Mouse (Mus musculus) B cell, adult 2 months (primary cell): ENCODE data around the gene Inca1.

Experiments
- DNase-seq, 2 experiments: peaks; one replicate each; pipeline ENCODE4 v3.0.0; 2022

The Inca1 gene

DNA sequence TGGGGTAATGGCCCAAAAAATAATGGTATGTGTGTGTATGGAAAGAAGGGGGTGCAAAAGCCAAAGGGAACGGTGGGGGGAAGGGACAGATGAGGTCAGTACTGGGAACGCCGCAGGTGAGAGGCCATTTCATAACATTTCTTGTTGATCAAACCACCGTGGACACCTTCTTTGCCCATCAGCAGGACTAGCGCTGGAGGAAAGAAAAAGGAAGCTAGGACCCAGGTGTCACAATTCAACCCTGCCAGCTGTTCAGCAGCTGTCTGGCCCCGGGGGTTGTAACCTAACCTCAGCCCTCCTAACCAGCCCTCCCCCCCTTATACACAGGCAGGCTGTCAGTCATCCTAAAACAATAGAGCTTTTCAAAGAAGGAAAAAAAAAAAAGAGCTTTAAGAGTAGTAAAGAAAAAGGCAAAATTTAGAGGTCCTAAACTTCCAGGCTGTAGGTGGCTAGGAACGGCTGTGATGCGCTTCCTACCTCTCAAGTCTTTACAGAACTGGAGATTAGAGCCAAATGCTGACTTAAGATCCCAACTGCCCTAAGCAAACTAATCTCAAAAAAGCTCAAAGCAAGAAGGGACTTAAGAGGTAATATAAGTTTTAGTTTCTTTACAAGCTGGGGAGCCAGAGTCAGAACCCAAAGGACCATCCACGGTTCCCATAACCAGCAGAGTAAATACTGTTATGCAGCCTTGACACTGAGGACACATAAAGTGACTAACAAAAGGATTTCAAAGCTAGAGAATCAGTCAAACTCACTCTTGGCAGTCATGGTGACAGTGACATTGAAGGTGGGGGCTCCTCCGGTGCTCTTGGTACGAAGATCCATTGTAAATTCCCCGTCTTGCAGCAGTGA is 47.7 kb downstream of the Inca1 start:
- DNase-seq = peak; percentile 31 to 34

DNA sequence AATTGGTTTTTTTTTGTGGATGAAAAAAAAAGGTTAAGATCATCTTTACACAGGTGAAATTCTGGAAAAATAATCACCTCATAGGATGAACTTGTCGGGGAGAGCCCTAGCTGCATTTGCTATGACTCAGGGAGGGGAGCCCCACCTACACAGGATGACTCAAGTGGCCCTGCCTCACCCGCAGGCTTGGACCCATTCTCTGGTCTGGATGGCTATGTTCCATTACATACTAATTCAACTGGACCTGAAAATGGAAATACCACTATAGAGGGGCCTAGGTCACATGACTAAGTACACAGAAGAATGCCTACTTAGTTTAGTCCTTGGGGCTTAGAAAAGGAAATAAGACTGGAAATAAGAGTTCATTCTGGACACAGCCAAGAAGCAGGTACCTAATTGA is 48.6 kb downstream of the Inca1 start:
- DNase-seq = no peak

DNA sequence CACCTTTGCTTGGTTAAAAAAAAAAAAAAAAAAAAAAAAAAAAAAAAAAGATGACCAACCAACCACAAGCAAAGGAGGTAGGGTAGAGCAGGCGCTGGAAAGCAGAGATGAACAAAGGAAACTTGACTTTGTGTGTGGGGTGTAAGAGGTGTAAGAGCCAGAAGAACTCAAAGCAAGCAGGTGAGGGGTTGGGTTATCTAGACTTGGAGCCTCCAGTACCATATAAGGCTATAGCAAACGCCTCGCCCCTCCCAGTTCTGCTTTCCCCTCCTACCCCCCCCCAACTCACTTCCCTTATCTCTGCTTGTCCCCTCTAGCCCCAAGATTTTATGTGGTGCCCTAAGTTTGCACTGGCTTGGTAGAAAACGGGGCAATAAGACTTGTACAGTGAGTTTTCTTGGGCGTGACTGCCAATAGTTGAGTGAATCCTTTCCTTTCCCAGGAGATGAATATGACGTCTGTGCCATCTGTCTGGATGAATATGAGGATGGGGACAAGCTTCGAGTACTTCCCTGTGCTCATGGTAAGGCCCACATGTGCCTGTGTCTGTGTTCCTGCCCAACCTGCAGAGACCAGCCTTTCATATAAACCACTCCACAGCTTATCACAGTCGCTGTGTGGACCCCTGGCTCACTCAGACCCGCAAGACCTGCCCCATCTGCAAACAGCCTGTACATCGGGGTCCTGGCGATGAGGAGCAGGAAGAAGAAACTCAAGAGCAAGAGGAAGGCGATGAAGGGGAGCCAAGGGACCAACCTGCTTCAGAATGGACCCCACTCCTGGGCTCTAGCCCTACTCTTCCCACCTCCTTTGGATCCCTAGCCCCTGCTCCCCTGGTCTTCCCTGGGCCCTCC is 49.4 kb downstream of the Inca1 start:
- peak; percentile 69 to 71 for DNase-seq

DNA sequence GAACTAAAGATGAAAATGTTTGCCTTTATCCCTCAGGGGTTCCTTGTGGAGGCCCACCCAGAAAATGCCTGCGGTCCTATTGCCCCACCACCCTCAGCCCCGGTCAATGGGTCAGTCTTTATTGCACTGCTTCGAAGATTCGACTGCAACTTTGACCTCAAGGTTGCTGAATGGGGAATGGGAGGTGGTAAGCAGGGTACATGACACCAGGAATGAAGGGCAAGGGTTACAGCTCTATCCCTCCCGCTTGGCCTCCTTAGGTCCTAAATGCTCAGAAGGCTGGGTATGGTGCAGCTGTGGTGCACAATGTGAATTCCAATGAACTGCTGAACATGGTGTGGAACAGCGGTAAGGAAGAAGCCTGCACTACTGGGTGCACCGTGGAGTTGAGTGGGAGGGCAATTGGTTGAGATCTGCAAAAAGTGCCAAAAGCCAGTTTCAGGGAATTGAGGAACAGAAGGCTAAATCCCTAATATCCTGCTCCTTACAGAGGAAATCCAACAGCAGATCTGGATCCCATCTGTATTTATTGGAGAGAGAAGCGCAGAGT is 50.7 kb downstream of the Inca1 start:
- no peak for DNase-seq

DNA sequence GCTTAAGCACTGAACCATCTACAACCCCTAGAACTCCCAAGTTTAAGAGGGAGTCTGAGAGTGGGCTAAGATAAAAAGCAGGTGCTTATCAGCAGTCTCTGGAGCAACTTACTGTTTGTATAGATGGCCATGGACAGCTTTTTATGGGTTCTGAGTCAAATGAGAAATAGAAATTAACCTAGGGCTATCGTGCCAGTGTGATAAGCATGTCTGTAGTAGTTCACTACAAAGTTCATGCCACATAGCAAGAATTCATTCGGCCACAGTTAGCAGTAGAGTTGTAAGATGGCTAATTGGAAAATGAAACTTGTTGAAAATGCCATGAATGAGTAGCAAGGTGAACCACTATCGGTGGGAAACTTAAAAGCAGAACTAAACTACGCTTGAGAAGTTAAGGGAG is 51.4 kb downstream of the Inca1 start:
- no peak for DNase-seq

DNA sequence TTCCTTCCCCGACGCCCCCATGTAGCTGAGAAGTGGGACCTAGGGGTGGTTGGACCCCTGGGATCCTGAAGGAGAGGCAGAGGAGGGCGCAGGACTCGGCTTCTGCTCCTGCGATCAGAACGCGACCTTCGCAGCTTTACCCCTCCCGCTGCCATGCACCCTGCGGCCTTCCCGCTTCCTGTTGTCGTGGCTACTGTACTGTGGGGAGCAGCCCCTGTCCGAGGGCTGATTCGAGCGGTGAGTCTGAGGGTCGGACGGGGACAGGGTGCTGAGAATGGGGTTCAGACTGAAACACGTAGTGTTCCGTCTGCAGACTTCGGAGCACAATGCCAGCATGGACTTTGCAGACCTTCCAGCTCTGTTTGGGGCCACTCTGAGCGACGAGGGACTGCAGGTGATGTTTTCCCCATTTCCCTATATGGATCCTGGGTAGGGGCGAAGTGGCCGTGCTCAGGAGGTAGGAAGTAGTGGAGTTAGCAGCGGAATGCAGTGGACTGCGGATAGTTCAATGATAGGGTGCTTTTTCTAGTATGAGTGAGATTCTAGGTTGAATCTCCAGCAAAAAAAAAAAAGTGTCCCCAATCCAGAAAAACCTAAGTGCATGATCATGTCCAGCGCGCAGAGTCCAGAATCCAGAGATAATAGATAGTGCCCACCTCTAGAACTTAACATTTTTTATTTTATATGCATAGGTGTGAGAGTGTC is 52.1 kb downstream of the Inca1 start:
- peak; percentile 35 to 43 for DNase-seq

DNA sequence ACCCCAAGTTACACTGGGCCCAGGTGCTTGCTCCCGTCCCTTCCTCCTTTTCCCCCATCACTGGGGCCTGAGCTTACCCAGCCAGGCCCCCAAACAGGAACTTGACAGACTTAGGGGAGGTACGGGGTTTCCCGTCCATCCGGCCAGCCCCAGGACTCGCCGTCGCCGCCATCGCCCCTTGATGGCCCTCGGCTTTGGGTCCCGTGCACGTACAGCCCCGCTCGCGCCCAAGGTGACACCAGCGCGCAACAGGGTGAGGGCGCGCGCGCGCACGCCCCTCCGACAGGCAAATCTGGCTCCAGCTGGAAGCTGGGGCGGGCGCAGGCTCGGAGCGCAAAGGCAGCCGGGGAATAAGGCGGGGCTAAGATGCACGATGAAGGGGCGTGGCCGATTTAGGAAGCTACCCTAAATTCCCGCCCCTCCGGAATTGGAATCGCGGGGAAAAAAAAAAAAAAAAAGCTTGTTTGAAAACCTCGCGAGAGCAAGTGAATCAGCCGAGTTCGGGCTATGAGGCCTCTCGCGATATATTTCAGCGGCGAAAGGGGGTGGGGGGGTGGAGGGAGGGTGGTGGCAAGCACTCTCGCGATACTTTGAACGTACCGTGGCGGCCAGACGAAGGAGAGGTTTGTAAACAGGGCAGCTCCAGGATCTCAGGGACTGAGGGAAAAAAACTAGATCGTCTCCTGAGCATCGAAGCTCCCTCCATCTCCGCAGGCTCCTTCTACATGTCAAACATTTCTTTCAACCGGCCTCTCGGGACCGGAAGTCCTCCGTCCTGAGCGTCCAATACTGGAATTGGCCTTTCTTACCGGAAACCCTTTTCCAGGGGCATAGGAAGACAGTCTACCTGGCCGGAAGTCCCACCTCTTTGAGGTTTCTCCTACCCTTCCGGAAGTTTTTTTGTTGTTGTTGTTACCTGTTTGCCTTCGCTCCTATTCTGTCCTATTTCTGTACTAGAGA is 53.0 kb downstream of the Inca1 start, which contains the start of the genes Rnf167 and Slc25a11:
TSS of gene Rnf167 (plus strand) at position 545 of the 960 bp plus-strand sequence.
TSS of gene Slc25a11 (minus strand) at position 789 of the 960 bp plus-strand sequence.
- peak; percentile 93 to 94 for DNase-seq

DNA sequence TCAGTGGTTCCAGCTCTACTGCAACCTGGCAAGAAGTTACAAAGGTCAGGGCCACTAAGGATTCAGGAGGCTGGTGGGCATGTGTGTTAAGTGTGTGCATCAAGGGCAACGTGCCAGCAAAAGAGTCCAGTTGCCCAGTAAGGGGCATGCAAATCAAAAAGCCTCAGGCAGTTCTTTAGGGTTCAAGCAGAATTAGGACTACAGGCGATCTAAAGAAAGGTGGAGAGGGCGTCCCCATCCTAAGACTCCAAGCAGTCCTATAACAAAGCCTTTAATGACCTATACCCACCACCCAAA is 53.7 kb downstream of the Inca1 start:
- no peak for DNase-seq

DNA sequence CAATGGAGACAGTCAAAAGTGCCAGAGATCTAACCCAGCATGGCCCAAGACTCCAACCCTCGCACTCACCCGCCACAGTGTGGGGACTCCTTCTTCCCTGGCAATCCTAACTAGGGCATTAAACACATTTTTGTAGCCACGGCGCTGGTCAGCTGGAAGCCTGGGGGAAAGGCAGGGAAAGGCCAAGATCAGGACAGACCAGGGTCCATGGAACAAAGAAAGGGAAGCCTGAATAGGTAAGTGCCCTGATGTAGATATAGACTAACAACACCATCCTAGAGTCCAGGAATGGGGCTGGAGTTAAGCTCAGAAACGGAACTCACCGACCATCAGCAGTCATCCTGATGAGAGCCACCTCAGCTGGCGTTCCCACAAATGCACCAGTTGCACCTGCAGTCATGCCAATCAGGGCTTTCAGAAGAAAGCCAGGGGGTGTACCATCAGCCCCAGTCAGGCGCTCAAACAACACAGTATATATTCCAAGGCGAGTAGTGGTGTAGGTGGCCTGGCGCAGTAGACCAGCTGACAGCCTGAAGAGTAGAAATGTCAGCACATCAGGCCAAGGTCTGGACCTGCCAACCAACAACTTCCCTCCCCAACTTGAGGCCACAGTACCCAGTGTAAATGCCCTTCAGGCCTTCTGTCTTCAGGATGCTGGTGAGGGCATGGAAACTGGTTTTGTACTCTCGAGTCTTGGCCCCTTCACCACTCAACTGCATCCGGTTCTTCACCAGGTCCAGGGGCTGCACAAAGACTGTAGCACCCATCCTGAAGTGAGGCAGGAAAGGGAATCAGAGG is 54.3 kb downstream of the Inca1 start:
- DNase-seq = no peak

DNA sequence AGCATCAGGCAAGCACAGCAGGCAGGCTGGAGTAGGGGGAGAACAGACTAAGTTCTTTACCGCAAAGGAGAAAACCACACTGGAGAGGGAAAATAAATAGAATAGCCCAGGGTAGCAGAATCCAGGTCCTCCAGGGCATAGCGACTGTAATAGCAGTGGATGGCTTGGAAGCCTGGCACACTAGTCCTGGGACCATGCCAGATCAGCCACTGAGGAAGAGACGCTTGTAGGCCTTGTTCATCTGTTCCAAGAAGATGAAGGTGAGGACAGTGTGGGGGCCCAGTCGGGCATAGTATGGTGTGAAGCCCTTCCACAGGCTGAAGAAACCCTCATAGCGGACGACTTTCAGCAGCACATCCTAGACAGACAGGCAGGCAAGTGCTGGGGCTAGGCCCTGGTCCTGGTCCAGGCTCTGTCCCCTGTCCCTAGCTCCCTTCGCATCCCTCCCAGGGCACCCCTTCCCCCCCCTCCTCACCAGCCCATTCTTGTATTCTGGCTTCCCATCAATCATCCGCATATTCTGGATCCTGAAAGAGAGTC is 55.3 kb downstream of the Inca1 start:
- no peak for DNase-seq

DNA sequence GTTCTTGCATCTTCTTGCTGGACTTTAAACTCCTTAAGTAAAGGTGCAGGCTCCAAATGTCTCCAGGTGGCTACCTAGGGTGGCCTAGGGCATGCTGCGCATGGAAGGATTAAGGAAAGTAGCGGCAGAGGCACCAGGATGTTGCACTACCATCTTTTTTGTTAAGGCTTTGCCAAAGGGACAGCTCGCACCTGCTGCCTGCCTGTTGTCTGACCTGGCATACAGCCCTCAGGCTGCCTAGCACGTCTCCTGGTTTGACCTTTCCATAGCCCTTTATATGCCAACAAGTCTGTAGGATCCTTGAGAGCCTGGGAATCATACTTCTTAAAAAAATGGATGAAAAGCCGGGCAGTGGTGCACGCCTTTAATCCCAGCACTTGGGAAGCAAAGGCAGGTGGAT is 56.9 kb downstream of the Inca1 start:
- DNase-seq = no peak

DNA sequence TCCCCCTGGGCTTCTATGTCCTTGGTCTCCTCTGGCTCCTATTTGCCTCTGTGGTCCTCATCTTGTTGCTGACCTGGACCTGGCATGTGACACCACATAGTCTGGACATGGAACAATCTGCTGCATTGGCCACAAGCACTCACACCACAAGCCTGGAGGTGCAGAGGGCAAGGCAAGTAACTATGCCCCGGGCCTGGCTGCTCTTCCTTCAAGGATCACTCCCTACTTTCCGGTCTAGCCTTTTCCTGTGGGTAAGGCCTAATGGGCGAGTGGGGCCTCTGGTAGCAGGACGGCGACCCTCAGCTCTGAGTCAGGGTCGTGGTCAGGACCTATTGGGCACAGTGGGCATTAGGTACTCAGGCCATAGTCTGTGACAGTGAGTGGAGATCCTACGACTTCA is 58.7 kb downstream of the Inca1 start:
- DNase-seq = no peak

DNA sequence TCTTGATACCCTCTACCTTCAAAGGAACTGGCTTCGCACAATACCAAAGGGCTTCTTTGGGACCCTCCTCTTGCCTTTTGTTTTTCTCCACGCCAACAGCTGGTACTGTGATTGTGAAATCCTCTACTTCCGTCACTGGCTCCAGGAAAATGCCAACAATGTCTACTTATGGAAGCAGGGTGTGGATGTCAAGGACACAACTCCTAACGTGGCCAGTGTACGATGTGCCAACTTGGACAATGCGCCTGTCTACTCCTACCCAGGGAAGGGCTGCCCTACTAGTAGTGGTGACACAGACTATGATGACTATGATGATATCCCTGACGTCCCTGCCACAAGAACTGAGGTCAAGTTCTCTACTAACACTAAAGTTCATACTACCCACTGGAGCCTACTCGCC is 60.0 kb downstream of the Inca1 start:
- DNase-seq = no peak

DNA sequence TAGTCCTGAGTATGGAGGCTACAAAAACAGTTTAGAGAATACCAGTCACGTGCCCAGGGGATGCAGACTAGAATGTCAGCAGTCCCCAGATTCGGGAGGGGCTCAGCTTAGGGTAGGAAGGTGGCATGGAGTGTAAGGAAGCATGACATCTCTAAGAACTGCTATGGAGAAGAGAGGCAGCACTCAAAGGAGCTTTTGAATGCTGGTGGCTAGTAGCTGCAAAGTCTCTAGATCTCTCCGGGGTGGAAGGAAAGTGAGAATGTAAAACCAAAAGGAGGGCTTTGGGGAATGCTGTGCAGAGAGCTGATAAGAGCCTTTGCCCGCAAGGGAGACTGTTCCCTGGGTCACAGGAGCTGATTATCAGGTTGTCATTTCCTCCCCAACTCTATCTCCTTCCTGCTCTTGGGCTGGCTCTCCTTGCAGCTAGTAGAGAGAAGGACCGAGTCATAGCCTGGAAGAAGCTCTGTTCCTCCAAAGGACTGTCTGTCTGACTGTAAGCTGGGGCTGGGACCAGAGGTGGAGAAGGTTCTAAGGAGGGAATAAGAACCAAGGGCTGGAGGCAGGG is 61.2 kb downstream of the Inca1 start, which contains the start of gene Gp1ba:
TSS of gene Gp1ba (plus strand) at position 409 of the 565 bp plus-strand sequence.
- no peak for DNase-seq
